ENCODE assay signal across 18 mouse cellular contexts in genomic region chr17:45972405-45972804, GRCm38 (mm10). TPM values are rescaled to one million over a fixed set of nuclear protein-coding genes. Genes with fewer than 3 reads are reported as not detected.
DNase-seq lines count a peak whose midpoint lies in the region; ATAC-seq and TF ChIP-seq lines count a peak whose summit lies in the region.
"Had no signal": no experiment of that assay in that cellular context is flagged by ENCODE, and none has a peak within 500 bp of the region (broad histone marks: within the 10 kb centered on the region; RNA-seq: fewer than 3 reads in every experiment).

No protein-coding gene starts in this region.

- no peaks in the 10 kb centered on the region for H3K36me3 ChIP-seq in lung, embryonic 14.5 days (ENCODE audit: insufficient read depth)
- H3K36me3 ChIP-seq in MEL (ENCODE audit: control insufficient read depth in 1 of 2, insufficient read depth in 2 of 2, low read length in 2 of 2): peaks cover 0 to 3% of the 10 kb centered on the region in 2 experiments; a peak in 1 of 4 replicates
- no peaks in the 10 kb centered on the region for H3K36me3 ChIP-seq in liver, embryonic 11.5 days (ENCODE audit: control insufficient read depth, insufficient read depth, low read length)
- no peaks in the 10 kb centered on the region for H3K36me3 ChIP-seq in stomach, embryonic 14.5 days (ENCODE audit: control insufficient read depth, insufficient read depth, low read length)
- H3K36me3 ChIP-seq in heart, adult 2 months (ENCODE audit: control insufficient read depth, insufficient read depth, low read length): no peaks in the 10 kb centered on the region
- H3K36me3 ChIP-seq in forebrain, embryonic 14.5 days (ENCODE audit: control insufficient read depth, insufficient read depth, low read length): no peaks in the 10 kb centered on the region
- H3K36me3 ChIP-seq: embryonic facial prominence, embryonic 13.5 days; forebrain, embryonic 15.5 days; limb, embryonic 13.5 days; midbrain, embryonic 13.5 days; neural tube, embryonic 13.5 days had no signal

- DNase-seq in lung, embryonic 14.5 days: peak; percentile 54
- DNase-seq in lung, postnatal 14 days: no peak
- no peak for DNase-seq in MEL (ENCODE audit: low read depth, low spot score)
- no peak for DNase-seq in liver, embryonic 11.5 days (ENCODE audit: low spot score)
- DNase-seq in heart, adult 2 months: no peak
- DNase-seq in forebrain, embryonic 14.5 days (ENCODE audit: low spot score): no peak
- DNase-seq: cerebellum, postnatal 10 days; gastrocnemius, postnatal 36 days; kidney, adult 8-10 months; thymus, adult 2 months had no signal

- TF ChIP-seq EP300 in MEL (IDR thresholded peaks at IDR 0.05; ENCODE audit: low read depth in 1 of 2, low read length in 2 of 2): no peak
- no peak for TF ChIP-seq EP300 in heart, adult 2 months (IDR thresholded peaks at IDR 0.05; ENCODE audit: insufficient read depth, low read depth, low read length)

- no peak overlapping the region for H3K4me3 ChIP-seq in lung, embryonic 14.5 days (ENCODE audit: low read depth, low read length)
- H3K4me3 ChIP-seq in MEL (ENCODE audit: control insufficient read depth in 1 of 2, insufficient read depth in 1 of 2, low read depth in 2 of 2, low read length in 2 of 2): no peak overlapping the region
- H3K4me3 ChIP-seq in liver, embryonic 11.5 days (ENCODE audit: low read depth, low read length): no peak overlapping the region
- no peak overlapping the region for H3K4me3 ChIP-seq in stomach, embryonic 14.5 days (ENCODE audit: low read depth, low read length)
- H3K4me3 ChIP-seq in heart, adult 2 months: no peak overlapping the region
- no peak overlapping the region for H3K4me3 ChIP-seq in forebrain, embryonic 14.5 days (ENCODE audit: low read depth, low read length)
- H3K4me3 ChIP-seq: embryonic facial prominence, embryonic 13.5 days; forebrain, embryonic 15.5 days; limb, embryonic 13.5 days; midbrain, embryonic 13.5 days; neural tube, embryonic 13.5 days had no signal

- H3K27ac ChIP-seq in lung, embryonic 14.5 days (ENCODE audit: low read depth): peak overlapping the region; percentile 66; the same call in 1 of the 2 replicates
- H3K27ac ChIP-seq in MEL (ENCODE audit: control insufficient read depth, low read depth, low read length): no peak overlapping the region
- peak overlapping the region; percentile 30; the same call in 1 of the 2 replicates for H3K27ac ChIP-seq in liver, embryonic 11.5 days (ENCODE audit: low read depth, low read length)
- peak overlapping the region; percentile 67; the same call in 1 of the 2 replicates for H3K27ac ChIP-seq in stomach, embryonic 14.5 days (ENCODE audit: low read length)
- no peak overlapping the region for H3K27ac ChIP-seq in heart, adult 2 months
- no peak overlapping the region for H3K27ac ChIP-seq in forebrain, embryonic 14.5 days (ENCODE audit: low read depth, low read length)
- H3K27ac ChIP-seq: embryonic facial prominence, embryonic 13.5 days; forebrain, embryonic 15.5 days; limb, embryonic 13.5 days; macrophage; midbrain, embryonic 13.5 days; neural tube, embryonic 13.5 days had no signal

- no peak for TF ChIP-seq CTCF in lung, embryonic 14.5 days (IDR thresholded peaks at IDR 0.05; ENCODE audit: low read depth)
- no peak for TF ChIP-seq CTCF in MEL (IDR thresholded peaks at IDR 0.05 in 2 of 3, conservative IDR thresholded peaks at IDR 0.05 in 1 of 3; ENCODE audit: control insufficient read depth in 1 of 3, insufficient read depth in 1 of 3, low read depth in 2 of 3, low read length in 3 of 3, poor library complexity in 1 of 3, severe bottlenecking in 1 of 3)
- TF ChIP-seq CTCF in heart, adult 2 months (IDR thresholded peaks at IDR 0.05): no peak

- peaks cover 12% of the 10 kb centered on the region; the same call in 1 of the 2 replicates for H3K4me1 ChIP-seq in lung, embryonic 14.5 days (ENCODE audit: insufficient read depth)
- peaks cover 0 to 4% of the 10 kb centered on the region in 2 experiments; a peak in 3 of 4 replicates for H3K4me1 ChIP-seq in MEL (ENCODE audit: control insufficient read depth in 1 of 2, insufficient read depth in 2 of 2, low read length in 2 of 2)
- H3K4me1 ChIP-seq in liver, embryonic 11.5 days (replicated peaks; ENCODE audit: control insufficient read depth, insufficient read depth, low read length): peaks cover 30% of the 10 kb centered on the region
- peaks cover 15% of the 10 kb centered on the region for H3K4me1 ChIP-seq in stomach, embryonic 14.5 days (ENCODE audit: control insufficient read depth, insufficient read depth, low read length)
- no peaks in the 10 kb centered on the region for H3K4me1 ChIP-seq in heart, adult 2 months (ENCODE audit: control insufficient read depth, insufficient read depth, low read length)
- H3K4me1 ChIP-seq in forebrain, embryonic 14.5 days (ENCODE audit: control insufficient read depth, insufficient read depth, low read length): no peaks in the 10 kb centered on the region
- H3K4me1 ChIP-seq: forebrain, embryonic 15.5 days; midbrain, embryonic 13.5 days; neural tube, embryonic 13.5 days had no signal

- H3K79me2 ChIP-seq in MEL (ENCODE audit: control insufficient read depth, insufficient read depth, low read length, poor library complexity): no peaks in the 10 kb centered on the region
- no peaks in the 10 kb centered on the region for H3K79me2 ChIP-seq in heart, adult 2 months (replicated peaks; ENCODE audit: control insufficient read depth, insufficient read depth, low read length)

- H3K4me2 ChIP-seq in lung, embryonic 14.5 days: no peak overlapping the region
- H3K4me2 ChIP-seq in liver, embryonic 11.5 days: no peak overlapping the region
- H3K4me2 ChIP-seq in stomach, embryonic 14.5 days (replicated peaks; ENCODE audit: low read depth, low read length): no peak overlapping the region
- H3K4me2 ChIP-seq in forebrain, embryonic 14.5 days (ENCODE audit: low read length): no peak overlapping the region
- H3K4me2 ChIP-seq: embryonic facial prominence, embryonic 13.5 days; forebrain, embryonic 15.5 days; limb, embryonic 13.5 days; midbrain, embryonic 13.5 days; neural tube, embryonic 13.5 days had no signal

- ATAC-seq in lung, embryonic 14.5 days (ENCODE audit: insufficient read depth): no peak
- no peak for ATAC-seq in liver, embryonic 11.5 days (replicated peaks; ENCODE audit: low FRiP score)
- no peak for ATAC-seq in stomach, embryonic 14.5 days (ENCODE audit: insufficient number of reproducible peaks, insufficient read depth, low FRiP score, low read depth)
- ATAC-seq in forebrain, embryonic 14.5 days: no peak
- ATAC-seq: forebrain, embryonic 15.5 days; hindbrain, embryonic 16.5 days; midbrain, embryonic 13.5 days had no signal

- no peaks in the 10 kb centered on the region for H3K9me3 ChIP-seq in lung, embryonic 14.5 days (ENCODE audit: low read depth, low read length)
- H3K9me3 ChIP-seq in MEL (replicated peaks; ENCODE audit: insufficient read depth, low read length): no peaks in the 10 kb centered on the region
- no peaks in the 10 kb centered on the region for H3K9me3 ChIP-seq in liver, embryonic 11.5 days (ENCODE audit: control insufficient read depth, low read length)
- no peaks in the 10 kb centered on the region; the same call in 1 of the 2 replicates for H3K9me3 ChIP-seq in stomach, embryonic 14.5 days (ENCODE audit: control insufficient read depth, low read depth, low read length)
- H3K9me3 ChIP-seq in forebrain, embryonic 14.5 days (replicated peaks; ENCODE audit: control insufficient read depth, low read length): no peaks in the 10 kb centered on the region
- H3K9me3 ChIP-seq: embryonic facial prominence, embryonic 13.5 days; forebrain, embryonic 15.5 days; midbrain, embryonic 13.5 days; neural tube, embryonic 13.5 days had no signal

- no peaks in the 10 kb centered on the region for H3K27me3 ChIP-seq in lung, embryonic 14.5 days (ENCODE audit: insufficient read depth, low read length)
- H3K27me3 ChIP-seq in MEL (ENCODE audit: control insufficient read depth in 1 of 2, insufficient read depth in 2 of 2, low read length in 2 of 2): no peaks in the 10 kb centered on the region
- H3K27me3 ChIP-seq in liver, embryonic 11.5 days (replicated peaks; ENCODE audit: control insufficient read depth, insufficient read depth, low read length): no peaks in the 10 kb centered on the region
- H3K27me3 ChIP-seq in stomach, embryonic 14.5 days (ENCODE audit: control insufficient read depth, insufficient read depth, low read length): no peaks in the 10 kb centered on the region
- no peaks in the 10 kb centered on the region for H3K27me3 ChIP-seq in heart, adult 2 months (ENCODE audit: control insufficient read depth, insufficient read depth, low read length)
- H3K27me3 ChIP-seq in forebrain, embryonic 14.5 days (replicated peaks; ENCODE audit: control insufficient read depth, insufficient read depth, low read length): no peaks in the 10 kb centered on the region
- H3K27me3 ChIP-seq: embryonic facial prominence, embryonic 13.5 days; forebrain, embryonic 15.5 days; limb, embryonic 13.5 days; midbrain, embryonic 13.5 days; neural tube, embryonic 13.5 days had no signal

- no peak for TF ChIP-seq RAD21 in MEL (IDR thresholded peaks at IDR 0.05; ENCODE audit: low read depth, low read length)

- TF ChIP-seq POLR2A in MEL (IDR thresholded peaks at IDR 0.05; ENCODE audit: control insufficient read depth in 1 of 2, insufficient read depth in 1 of 2, low read depth in 1 of 2, low read length in 2 of 2, poor library complexity in 1 of 2): no peak
- no peak for TF ChIP-seq POLR2A in heart, adult 2 months (IDR thresholded peaks at IDR 0.05; ENCODE audit: insufficient read depth, low read depth, low read length)

- intact Hi-C loops in heart, adult 2 months (cut with DNase I): no loop called here

- H3K9ac ChIP-seq in lung, embryonic 14.5 days: no peak overlapping the region
- no peak overlapping the region for H3K9ac ChIP-seq in MEL (ENCODE audit: control insufficient read depth, low read depth, low read length, poor library complexity, severe bottlenecking)
- no peak overlapping the region for H3K9ac ChIP-seq in liver, embryonic 11.5 days (ENCODE audit: low read depth, low read length)
- H3K9ac ChIP-seq in stomach, embryonic 14.5 days (replicated peaks; ENCODE audit: low read depth, low read length): no peak overlapping the region
- H3K9ac ChIP-seq in heart, adult 2 months (ENCODE audit: low read depth, low read length): no peak overlapping the region
- no peak overlapping the region for H3K9ac ChIP-seq in forebrain, embryonic 14.5 days (ENCODE audit: low read length)
- H3K9ac ChIP-seq: embryonic facial prominence, embryonic 13.5 days; forebrain, embryonic 15.5 days; limb, embryonic 13.5 days; midbrain, embryonic 13.5 days; neural tube, embryonic 13.5 days had no signal

- WGBS in lung, embryonic 14.5 days: 66% methylated on average over 7 of the region's 7 CpGs
- WGBS in liver, embryonic 11.5 days: 73% methylated on average over 7 of the region's 7 CpGs
- 68% methylated on average over 7 of the region's 7 CpGs for WGBS in stomach, embryonic 14.5 days
- 84% methylated on average over 7 of the region's 7 CpGs for WGBS in heart, adult 2 months
- 84% methylated on average over 7 of the region's 7 CpGs for WGBS in forebrain, embryonic 14.5 days

RNA-seq across cellular contexts. Expression of gene Vegfa, which starts 59.8 kb away (rescaled TPM):
- polyA plus RNA-seq in lung, embryonic 14.5 days (2014; fragmentation: Nextera tagmentation; extraction: Ambion mirVana): 6.6 and 7.7 TPM in 2 replicates
- total RNA-seq in MEL (2012; rRNA removed): 16.1 and 39.4 TPM in 2 replicates
- 10 to 100 TPM in 1 of 2 experiments, not detected in 1; 38.6 TPM for polyA plus RNA-seq in MEL (2012; ENCODE audit: insufficient read depth in 1 of 2, insufficient read length in 2 of 2, low read depth in 1 of 2, low replicate concordance in 2 of 2, missing spikeins in 1 of 2)
- 3.4 and 4.6 TPM in 2 replicates for polyA plus RNA-seq in liver, embryonic 11.5 days (2014; fragmentation: Nextera tagmentation; extraction: Ambion mirVana)
- 6.8 and 8.1 TPM in 2 replicates for polyA plus RNA-seq in stomach, embryonic 14.5 days (2014; fragmentation: Nextera tagmentation; extraction: Ambion mirVana)
- total RNA-seq in heart, adult 2 months (2021): 100 to 1,000 TPM; 207 to 328 TPM
- polyA plus RNA-seq in heart, adult 2 months (2012; rRNA removed): 384 and 618 TPM in 2 replicates
- 2.3 and 2.6 TPM in 2 replicates for polyA plus RNA-seq in forebrain, embryonic 14.5 days (2014; fragmentation: Nextera tagmentation; extraction: Ambion mirVana)

Comparison
In these comparisons a context has a peak if more than half of its experiments do, and no peak if none do; other contexts are left out.
1. H3K27ac ChIP-seq: peak in lung, embryonic 14.5 days (single experiment), liver, embryonic 11.5 days (single experiment) and stomach, embryonic 14.5 days (single experiment); none in MEL (single experiment), heart, adult 2 months (single experiment) and forebrain, embryonic 14.5 days (single experiment).